Mouse (Mus musculus): ENCODE results near the gene Zfp729b. TPM values are rescaled to one million over a fixed set of nuclear protein-coding genes. Genes with fewer than 3 reads are reported as not detected.

The Zfp729b gene
- polyA plus RNA-seq, 1 experiment from 2014 or later: 1.2 TPM

Other genes starting within 250 kb of the Zfp729b start
- 0.22 and 0.24 TPM in 2 replicates for gene Gm28044, start 249.2 kb downstream of the Zfp729b start, polyA plus RNA-seq (2015; fragmentation: Nextera tagmentation; extraction: Ambion mirVana)
- 0.50 and 0.58 TPM in 2 replicates for gene Zfp953, start 249.1 kb downstream of the Zfp729b start, polyA plus RNA-seq (2015; fragmentation: Nextera tagmentation; extraction: Ambion mirVana)
- gene Gm28041, start 234.0 kb downstream of the Zfp729b start, polyA plus RNA-seq (2015; fragmentation: Nextera tagmentation; extraction: Ambion mirVana): 0.17 TPM in 1 of 2 replicates, not detected in the other
- gene Zfp456, start 233.9 kb downstream of the Zfp729b start, polyA plus RNA-seq (2015; fragmentation: Nextera tagmentation; extraction: Ambion mirVana): 0.51 TPM in 2 replicates
- gene Zfp429, start 209.9 kb downstream of the Zfp729b start, polyA plus RNA-seq (2015; fragmentation: Nextera tagmentation; extraction: Ambion mirVana): 1.8 and 2.0 TPM in 2 replicates
- 0.10 and 0.22 TPM in 2 replicates for gene Zfp459, start 188.3 kb downstream of the Zfp729b start, polyA plus RNA-seq (2015; fragmentation: Nextera tagmentation; extraction: Ambion mirVana)
- 6.0 and 7.0 TPM in 2 replicates for gene Zfp874a, start 158.1 kb downstream of the Zfp729b start, polyA plus RNA-seq (2015; fragmentation: Nextera tagmentation; extraction: Ambion mirVana)
- 2.5 and 3.4 TPM in 2 replicates for gene Zfp874b, start 125.4 kb downstream of the Zfp729b start, polyA plus RNA-seq (2015; fragmentation: Nextera tagmentation; extraction: Ambion mirVana)
- gene Zfp58, start 109.2 kb downstream of the Zfp729b start, polyA plus RNA-seq (2015; fragmentation: Nextera tagmentation; extraction: Ambion mirVana): 2.1 and 2.4 TPM in 2 replicates
- not detected in 2 replicates for gene Gm26965, start 83.6 kb downstream of the Zfp729b start, polyA plus RNA-seq (2015; fragmentation: Nextera tagmentation; extraction: Ambion mirVana)
- 7.5 and 8.0 TPM in 2 replicates for gene Zfp87, start 83.5 kb downstream of the Zfp729b start, polyA plus RNA-seq (2015; fragmentation: Nextera tagmentation; extraction: Ambion mirVana)
- gene Zfp748, start 55.9 kb downstream of the Zfp729b start, polyA plus RNA-seq (2015; fragmentation: Nextera tagmentation; extraction: Ambion mirVana): 3.3 and 4.3 TPM in 2 replicates
- gene Gm49345, start 28.1 kb upstream of the Zfp729b start, polyA plus RNA-seq (2015; fragmentation: Nextera tagmentation; extraction: Ambion mirVana): 0.40 TPM in 1 of 2 replicates, not detected in the other
- gene Zfp729a, start 28.1 kb upstream of the Zfp729b start, polyA plus RNA-seq (2015; fragmentation: Nextera tagmentation; extraction: Ambion mirVana): 0.75 and 1.0 TPM in 2 replicates
- gene Zfp738, start 77.4 kb upstream of the Zfp729b start, polyA plus RNA-seq (2015; fragmentation: Nextera tagmentation; extraction: Ambion mirVana): 1.8 and 2.0 TPM in 2 replicates
- 1.4 and 1.5 TPM in 2 replicates for gene Zfp65, start 119.5 kb upstream of the Zfp729b start, polyA plus RNA-seq (2015; fragmentation: Nextera tagmentation; extraction: Ambion mirVana)
- gene Zfp85, start 145.5 kb upstream of the Zfp729b start, polyA plus RNA-seq (2015; fragmentation: Nextera tagmentation; extraction: Ambion mirVana): 0.96 and 1.3 TPM in 2 replicates
- gene Zfp493, start 170.0 kb upstream of the Zfp729b start, polyA plus RNA-seq (2015; fragmentation: Nextera tagmentation; extraction: Ambion mirVana): 0.53 TPM in 2 replicates
- 1.3 and 1.4 TPM in 2 replicates for gene Zfp273, start 204.0 kb upstream of the Zfp729b start, polyA plus RNA-seq (2015; fragmentation: Nextera tagmentation; extraction: Ambion mirVana)
- gene Gm10037, start 221.4 kb upstream of the Zfp729b start, polyA plus RNA-seq (2015; fragmentation: Nextera tagmentation; extraction: Ambion mirVana): 0.18 and 0.31 TPM in 2 replicates